10 mouse cellular contexts compared by ENCODE assay signal in the genomic region with DNA sequence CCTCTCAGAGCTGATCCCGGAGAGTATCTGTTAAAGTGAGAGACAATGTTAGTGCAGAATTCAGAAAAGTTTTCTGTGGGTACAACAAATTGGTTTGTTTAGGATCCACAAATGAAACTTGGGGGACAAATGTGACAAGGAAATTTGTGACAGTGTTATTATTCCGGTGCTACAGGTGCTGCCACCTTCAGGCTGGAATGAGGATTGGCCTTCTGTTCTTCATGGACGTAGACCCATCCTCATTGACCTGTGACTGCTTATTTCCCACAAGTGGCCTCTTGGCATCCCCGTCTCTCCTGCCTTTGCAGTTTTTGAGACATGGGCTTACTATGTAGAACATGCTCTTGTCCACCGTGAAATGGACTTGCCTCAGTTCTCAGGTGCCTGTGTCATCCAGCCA.
DNase-seq lines count a peak whose midpoint lies in the region; ATAC-seq and TF ChIP-seq lines count a peak whose summit lies in the region.
"Had no signal": no experiment of that assay in that cellular context is flagged by ENCODE, and none has a peak within 500 bp of the region (broad histone marks: within the 10 kb centered on the region; RNA-seq: fewer than 3 reads in every experiment).

No protein-coding gene starts in this region.

- no peaks in the 10 kb centered on the region for H3K9me3 ChIP-seq in liver, embryonic 14.5 days (ENCODE audit: control insufficient read depth, low read length)
- no peaks in the 10 kb centered on the region for H3K9me3 ChIP-seq in liver, embryonic 11.5 days (ENCODE audit: control insufficient read depth, low read length)
- H3K9me3 ChIP-seq: heart, embryonic 12.5 days; midbrain, embryonic 12.5 days had no signal

- H3K27me3 ChIP-seq in cerebellum, adult 2 months (ENCODE audit: control insufficient read depth, insufficient read depth, low read length): no peaks in the 10 kb centered on the region
- no peaks in the 10 kb centered on the region for H3K27me3 ChIP-seq in liver, embryonic 14.5 days (ENCODE audit: control insufficient read depth, insufficient read depth, low read length)
- H3K27me3 ChIP-seq in liver, embryonic 11.5 days (replicated peaks; ENCODE audit: control insufficient read depth, insufficient read depth, low read length): no peaks in the 10 kb centered on the region
- H3K27me3 ChIP-seq: heart, embryonic 12.5 days; midbrain, embryonic 12.5 days had no signal

- DNase-seq in cerebellum, adult 2 months: no peak
- DNase-seq in cerebellum, postnatal 36 days: no peak
- DNase-seq in liver, embryonic 14.5 days (ENCODE audit: low read depth in 3 of 3, low spot score in 3 of 3): no peak
- no peak for DNase-seq in liver, embryonic 11.5 days (ENCODE audit: low spot score)
- DNase-seq in adipocyte (ENCODE audit: low spot score): peak; percentile 37
- no peak for DNase-seq in ovary, postnatal 10 days (ENCODE audit: low spot score)
- no peak for DNase-seq in yolk sac, embryonic 10.5 days (ENCODE audit: low spot score)

- H3K4me2 ChIP-seq in liver, embryonic 14.5 days (ENCODE audit: low read depth): no peak overlapping the region
- no peak overlapping the region for H3K4me2 ChIP-seq in liver, embryonic 11.5 days
- H3K4me2 ChIP-seq: heart, embryonic 12.5 days; midbrain, embryonic 12.5 days had no signal

- no peak for TF ChIP-seq POLR2A in cerebellum, adult 2 months (IDR thresholded peaks at IDR 0.05; ENCODE audit: borderline replicate concordance, insufficient read depth, low read length)

- WGBS in cerebellum, adult 2 months: 82% methylated on average over 5 of the region's 5 CpGs
- WGBS in liver, embryonic 14.5 days (ENCODE audit: insufficient replicate concordance): 57% methylated on average over 5 of the region's 5 CpGs
- WGBS in liver, embryonic 11.5 days: 77% methylated on average over 5 of the region's 5 CpGs

- no peak for ATAC-seq in liver, embryonic 14.5 days (ENCODE audit: insufficient read depth)
- ATAC-seq in liver, embryonic 11.5 days (replicated peaks; ENCODE audit: low FRiP score): no peak
- peak; percentile 84; the same call in 1 of the 2 replicates for ATAC-seq in megakaryocyte-erythroid progenitor cell, adult 5-6 weeks (replicated peaks; ENCODE audit: low FRiP score, low TSS enrichment, poor library complexity, severe bottlenecking)

- no peaks in the 10 kb centered on the region for H3K4me1 ChIP-seq in cerebellum, adult 2 months (ENCODE audit: control insufficient read depth, insufficient read depth, low read length)
- no peaks in the 10 kb centered on the region for H3K4me1 ChIP-seq in liver, embryonic 14.5 days (replicated peaks; ENCODE audit: control insufficient read depth in 2 of 2, insufficient read depth in 2 of 2, low read length in 1 of 2)
- no peaks in the 10 kb centered on the region for H3K4me1 ChIP-seq in liver, embryonic 11.5 days (replicated peaks; ENCODE audit: control insufficient read depth, insufficient read depth, low read length)
- H3K4me1 ChIP-seq: heart, embryonic 12.5 days; midbrain, embryonic 12.5 days had no signal

- H3K36me3 ChIP-seq in liver, embryonic 14.5 days (replicated peaks; ENCODE audit: control insufficient read depth, insufficient read depth, low read depth): no peaks in the 10 kb centered on the region
- H3K36me3 ChIP-seq in liver, embryonic 11.5 days (ENCODE audit: control insufficient read depth, insufficient read depth, low read length): no peaks in the 10 kb centered on the region
- H3K36me3 ChIP-seq: midbrain, embryonic 12.5 days had no signal

- H3K4me3 ChIP-seq in cerebellum, adult 2 months (replicated peaks; ENCODE audit: insufficient read depth, low read depth, low read length): no peak overlapping the region
- no peak overlapping the region for H3K4me3 ChIP-seq in liver, embryonic 14.5 days (ENCODE audit: insufficient read depth in 1 of 2, low read depth in 2 of 2, low read length in 2 of 2)
- no peak overlapping the region for H3K4me3 ChIP-seq in liver, embryonic 11.5 days (ENCODE audit: low read depth, low read length)
- H3K4me3 ChIP-seq: heart, embryonic 12.5 days; midbrain, embryonic 12.5 days had no signal

- peak; percentile 21; the same call in 1 of the 2 replicates for TF ChIP-seq CTCF in cerebellum, adult 2 months (IDR thresholded peaks at IDR 0.05; ENCODE audit: borderline replicate concordance, insufficient read depth, low read depth, low read length)
- TF ChIP-seq CTCF in liver, embryonic 14.5 days (IDR thresholded peaks at IDR 0.05; ENCODE audit: low read depth): peak; percentile 56

- no peak overlapping the region for H3K9ac ChIP-seq in liver, embryonic 14.5 days (replicated peaks)
- no peak overlapping the region for H3K9ac ChIP-seq in liver, embryonic 11.5 days (ENCODE audit: low read depth, low read length)
- H3K9ac ChIP-seq: heart, embryonic 12.5 days; midbrain, embryonic 12.5 days had no signal

- no peak overlapping the region for H3K27ac ChIP-seq in cerebellum, adult 2 months (ENCODE audit: insufficient read depth, low read length)
- no peak overlapping the region for H3K27ac ChIP-seq in liver, embryonic 14.5 days
- H3K27ac ChIP-seq in liver, embryonic 11.5 days (ENCODE audit: low read depth, low read length): no peak overlapping the region
- H3K27ac ChIP-seq: midbrain, embryonic 12.5 days had no signal

- no peak for TF ChIP-seq EP300 in liver, embryonic 14.5 days (IDR thresholded peaks at IDR 0.05; ENCODE audit: low read depth)
